Mouse (Mus musculus): Measurements from ENCODE around the gene Aldh5a1. TPM values are rescaled to one million over a fixed set of nuclear protein-coding genes. Genes with fewer than 3 reads are reported as not detected.
A peak's percentile ranks its signal among the peaks of the same experiment; 100 is the strongest.

Aldh5a1 gene
- polyA plus RNA-seq, 1 experiment from 2014 or later, result 9.0 TPM

- Histone ChIP-seq H3K36me3 (ENCODE audit: control insufficient read depth, insufficient read depth) (no peaks in the 10 kb centered on the region), H3K27ac (ENCODE audit: low read length) (no peak within 1 kb of the TSS), H3K27me3 (replicated peaks; ENCODE audit: control insufficient read depth, insufficient read depth, low read length) (no peaks in the 10 kb centered on the region), H3K4me3 (replicated peaks; ENCODE audit: low read length) (no peak within 1 kb of the TSS), H3K9ac (replicated peaks; ENCODE audit: low read depth, low read length) (no peak within 1 kb of the TSS; the same call in 1 of the 2 replicates), H3K4me1 (replicated peaks; ENCODE audit: control insufficient read depth, insufficient read depth, low read length) (peaks cover 7% of the 10 kb centered on the region), H3K9me3 (ENCODE audit: control insufficient read depth, low read length) (no peaks in the 10 kb centered on the region), H3K4me2 (ENCODE audit: low read length) (no peak within 1 kb of the TSS)
- WGBS, result 47% methylated on average over 17 of the region's 17 CpGs
- no peak for ATAC-seq
These were observed 5.2 kb upstream of the Aldh5a1 start, which contains the start of gene Gpld1 for GRCm38 (mm10) chr13:24942512-24943282. Gene Gpld1, plus strand, starts transcription at chr13:24943152.

DNA sequence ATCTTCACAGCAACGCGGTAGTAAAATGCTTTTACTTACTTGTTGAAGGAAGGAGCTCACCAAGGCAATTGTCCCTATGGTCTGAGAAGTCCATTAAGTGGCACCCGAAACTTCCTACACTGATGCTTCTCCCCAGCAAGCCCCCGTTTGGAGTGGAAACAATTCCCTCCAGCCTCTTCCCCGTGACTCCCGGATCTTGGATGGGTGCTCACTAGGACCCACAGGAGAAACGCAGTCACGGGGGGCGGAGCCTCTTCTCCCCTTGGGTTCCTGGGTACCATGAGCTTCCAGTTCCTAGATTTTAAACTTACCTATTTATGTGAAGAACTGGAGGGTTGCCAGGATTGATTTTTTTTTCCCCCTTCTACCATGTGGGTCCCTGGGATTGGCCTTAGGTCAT, 2.0 kb upstream of the Aldh5a1 start:
- no peaks in the 10 kb centered on the region for H3K36me3 ChIP-seq (ENCODE audit: control insufficient read depth, insufficient read depth)
- H3K9ac ChIP-seq (replicated peaks; ENCODE audit: low read depth, low read length), result no peak overlapping the region
- WGBS, result 86% methylated on average over 9 of the region's 9 CpGs

DNA sequence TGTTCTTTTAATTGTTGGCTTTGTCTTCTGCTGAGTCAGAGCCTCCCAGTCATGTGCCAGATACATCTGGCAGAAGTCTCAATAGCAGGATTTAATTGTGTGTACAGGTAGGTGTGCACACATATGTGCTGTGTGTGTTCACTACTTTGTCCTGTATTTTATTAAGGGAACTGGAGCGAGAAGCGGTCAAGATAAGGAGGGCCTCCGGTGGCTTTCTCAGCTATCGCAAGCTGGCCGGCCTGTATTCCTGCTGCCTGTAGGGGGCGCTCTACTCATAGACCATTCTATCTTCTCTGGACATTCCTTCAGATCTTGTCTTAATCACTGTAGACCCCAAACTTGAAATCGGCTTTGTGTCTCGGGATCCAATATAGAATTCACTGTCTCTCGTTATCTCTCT, 1.2 kb upstream of the Aldh5a1 start:
- Histone ChIP-seq H3K27ac (ENCODE audit: low read length) (no peak overlapping the region), H3K4me3 (replicated peaks; ENCODE audit: low read length) (no peak overlapping the region), H3K36me3 (ENCODE audit: control insufficient read depth, insufficient read depth) (no peaks in the 10 kb centered on the region), H3K27me3 (replicated peaks; ENCODE audit: control insufficient read depth, insufficient read depth, low read length) (no peaks in the 10 kb centered on the region), H3K9ac (replicated peaks; ENCODE audit: low read depth, low read length) (no peak overlapping the region), H3K9me3 (ENCODE audit: control insufficient read depth, low read length) (no peaks in the 10 kb centered on the region), H3K4me2 (ENCODE audit: low read length) (no peak overlapping the region), H3K4me1 (replicated peaks; ENCODE audit: control insufficient read depth, insufficient read depth, low read length) (peaks cover 13% of the 10 kb centered on the region)
- 38% methylated on average over 9 of the region's 9 CpGs for WGBS
- no peak for ATAC-seq

More for the DNA sequence above, 2.0 kb upstream of the Aldh5a1 start:
- no peak for ATAC-seq
- Histone ChIP-seq H3K9me3 (ENCODE audit: control insufficient read depth, low read length) (no peaks in the 10 kb centered on the region), H3K4me3 (replicated peaks; ENCODE audit: low read length) (no peak overlapping the region), H3K4me1 (replicated peaks; ENCODE audit: control insufficient read depth, insufficient read depth, low read length) (peaks cover 13% of the 10 kb centered on the region), H3K4me2 (ENCODE audit: low read length) (no peak overlapping the region), H3K27me3 (replicated peaks; ENCODE audit: control insufficient read depth, insufficient read depth, low read length) (no peaks in the 10 kb centered on the region), H3K27ac (ENCODE audit: low read length) (no peak overlapping the region)

DNA sequence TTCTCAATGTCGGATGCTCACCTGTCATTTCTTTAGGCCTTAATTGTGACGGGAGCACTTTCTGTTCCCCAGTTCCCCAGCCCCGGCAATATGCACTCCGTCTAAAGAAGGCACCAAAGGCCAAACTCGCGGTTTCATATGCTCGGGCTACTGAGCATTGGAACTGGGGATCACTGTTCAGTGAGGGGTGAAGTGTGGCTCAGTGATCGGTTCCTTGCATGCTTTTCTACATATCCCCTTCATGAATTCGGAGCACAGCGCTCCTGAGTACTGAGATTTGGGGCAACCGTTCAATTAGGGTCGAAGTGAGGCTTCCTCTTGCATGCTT, 342 bp upstream of the Aldh5a1 start:
- peak overlapping the region; percentile 86 for H3K9ac ChIP-seq (replicated peaks; ENCODE audit: low read depth, low read length)
- H3K4me3 ChIP-seq (replicated peaks; ENCODE audit: low read length), result peak overlapping the region; percentile 89
- peak overlapping the region; percentile 92 for H3K4me2 ChIP-seq (ENCODE audit: low read length)
- peak; percentile 21 for ATAC-seq
- peaks cover 13% of the 10 kb centered on the region for H3K4me1 ChIP-seq (replicated peaks; ENCODE audit: control insufficient read depth, insufficient read depth, low read length)
- 16% methylated on average over 12 of the region's 12 CpGs for WGBS
- H3K36me3 ChIP-seq (ENCODE audit: control insufficient read depth, insufficient read depth), result no peaks in the 10 kb centered on the region
- no peaks in the 10 kb centered on the region for H3K9me3 ChIP-seq (ENCODE audit: control insufficient read depth, low read length)
- no peaks in the 10 kb centered on the region for H3K27me3 ChIP-seq (replicated peaks; ENCODE audit: control insufficient read depth, insufficient read depth, low read length)
- H3K27ac ChIP-seq (ENCODE audit: low read length), result peak overlapping the region; percentile 24; the same call in 1 of the 2 replicates

DNA sequence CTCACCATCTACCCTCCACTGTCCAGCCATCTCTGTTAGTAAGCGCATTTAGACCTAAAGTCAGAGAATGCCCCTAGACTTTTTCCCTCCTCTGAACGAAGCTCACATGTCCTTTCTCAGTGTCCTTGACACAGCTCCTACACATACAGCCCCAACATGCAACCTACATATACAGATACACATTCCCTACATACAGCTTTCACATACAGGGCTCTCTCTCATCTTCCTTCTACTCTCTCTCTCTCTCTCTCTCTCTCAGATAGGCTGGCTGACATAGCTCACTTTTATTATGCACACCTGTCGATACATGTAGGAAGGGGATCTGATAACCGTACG, 721 bp downstream of the Aldh5a1 start:
- Histone ChIP-seq H3K4me3 (replicated peaks; ENCODE audit: low read length) (peak overlapping the region; percentile 89), H3K27ac (ENCODE audit: low read length) (no peak overlapping the region), H3K9me3 (ENCODE audit: control insufficient read depth, low read length) (no peaks in the 10 kb centered on the region), H3K4me2 (ENCODE audit: low read length) (peak overlapping the region; percentile 92), H3K9ac (replicated peaks; ENCODE audit: low read depth, low read length) (peak overlapping the region; percentile 86), H3K27me3 (replicated peaks; ENCODE audit: control insufficient read depth, insufficient read depth, low read length) (no peaks in the 10 kb centered on the region), H3K36me3 (ENCODE audit: control insufficient read depth, insufficient read depth) (no peaks in the 10 kb centered on the region), H3K4me1 (replicated peaks; ENCODE audit: control insufficient read depth, insufficient read depth, low read length) (peaks cover 11% of the 10 kb centered on the region)
- ATAC-seq, result peak; percentile 29
- WGBS, result 35% methylated on average over 5 of the region's 5 CpGs

DNA sequence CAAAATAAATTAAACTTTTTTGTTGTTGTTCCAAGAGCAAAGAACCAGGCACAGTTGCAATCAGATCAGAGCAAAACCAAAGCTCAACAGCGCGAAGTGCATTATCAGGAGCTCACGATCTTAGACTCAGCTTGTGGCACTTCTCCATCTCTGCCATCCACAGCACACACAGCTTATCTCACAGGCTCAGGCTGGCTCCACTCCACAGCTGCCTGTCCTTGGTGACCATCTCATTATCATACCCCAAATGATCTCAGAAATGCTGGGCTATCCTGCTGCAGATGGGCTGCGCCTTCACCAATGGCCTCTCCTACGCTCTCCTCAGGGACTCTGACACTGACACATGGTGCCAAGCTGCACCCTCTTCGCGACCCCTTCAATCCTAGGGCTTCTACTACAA, 4.3 kb downstream of the Aldh5a1 start:
- Histone ChIP-seq H3K27me3 (replicated peaks; ENCODE audit: control insufficient read depth, insufficient read depth, low read length) (no peaks in the 10 kb centered on the region), H3K9me3 (ENCODE audit: control insufficient read depth, low read length) (no peaks in the 10 kb centered on the region), H3K4me3 (replicated peaks; ENCODE audit: low read length) (no peak overlapping the region), H3K4me1 (replicated peaks; ENCODE audit: control insufficient read depth, insufficient read depth, low read length) (peaks cover 11% of the 10 kb centered on the region), H3K36me3 (ENCODE audit: control insufficient read depth, insufficient read depth) (no peaks in the 10 kb centered on the region), H3K9ac (replicated peaks; ENCODE audit: low read depth, low read length) (no peak overlapping the region), H3K27ac (ENCODE audit: low read length) (no peak overlapping the region), H3K4me2 (ENCODE audit: low read length) (no peak overlapping the region)
- 96% methylated on average over 7 of the region's 7 CpGs for WGBS
- no peak for ATAC-seq

- no peak overlapping the region for H3K27ac ChIP-seq (ENCODE audit: low read length)
- no peak overlapping the region for H3K9ac ChIP-seq (replicated peaks; ENCODE audit: low read depth, low read length)
- ATAC-seq, result no peak
- H3K4me3 ChIP-seq (replicated peaks; ENCODE audit: low read length), result no peak overlapping the region
- H3K36me3 ChIP-seq (ENCODE audit: control insufficient read depth, insufficient read depth), result 0 out of 2 replicates have a peak, but pooled peaks cover 2% of the 10 kb centered on the region
- H3K4me2 ChIP-seq (ENCODE audit: low read length), result no peak overlapping the region
- no peaks in the 10 kb centered on the region for H3K9me3 ChIP-seq (ENCODE audit: control insufficient read depth, low read length)
- no peaks in the 10 kb centered on the region for H3K4me1 ChIP-seq (replicated peaks; ENCODE audit: control insufficient read depth, insufficient read depth, low read length)
- H3K27me3 ChIP-seq (replicated peaks; ENCODE audit: control insufficient read depth, insufficient read depth, low read length), result no peaks in the 10 kb centered on the region
These were observed 6.9 kb downstream of the Aldh5a1 start for GRCm38 (mm10) chr13:24930591-24930990.

GRCm38 (mm10) chr13:24923991-24924390, 13.5 kb downstream of the Aldh5a1 start:
- Histone ChIP-seq H3K4me3 (replicated peaks; ENCODE audit: low read length) (no peak overlapping the region), H3K36me3 (ENCODE audit: control insufficient read depth, insufficient read depth) (peaks cover 6% of the 10 kb centered on the region), H3K9me3 (ENCODE audit: control insufficient read depth, low read length) (no peaks in the 10 kb centered on the region), H3K9ac (replicated peaks; ENCODE audit: low read depth, low read length) (no peak overlapping the region), H3K4me2 (ENCODE audit: low read length) (no peak overlapping the region), H3K4me1 (replicated peaks; ENCODE audit: control insufficient read depth, insufficient read depth, low read length) (no peaks in the 10 kb centered on the region), H3K27me3 (replicated peaks; ENCODE audit: control insufficient read depth, insufficient read depth, low read length) (no peaks in the 10 kb centered on the region), H3K27ac (ENCODE audit: low read length) (no peak overlapping the region)
- ATAC-seq, result no peak
- 93% methylated on average over 5 of the region's 5 CpGs for WGBS

GRCm38 (mm10) chr13:24921281-24921680, 16.2 kb downstream of the Aldh5a1 start:
- H3K4me1 ChIP-seq (replicated peaks; ENCODE audit: control insufficient read depth, insufficient read depth, low read length), result no peaks in the 10 kb centered on the region
- H3K4me3 ChIP-seq (replicated peaks; ENCODE audit: low read length), result no peak overlapping the region
- H3K4me2 ChIP-seq (ENCODE audit: low read length), result no peak overlapping the region
- ATAC-seq, result no peak
- H3K36me3 ChIP-seq (ENCODE audit: control insufficient read depth, insufficient read depth), result peaks cover 6% of the 10 kb centered on the region
- H3K9me3 ChIP-seq (ENCODE audit: control insufficient read depth, low read length), result no peaks in the 10 kb centered on the region
- H3K27ac ChIP-seq (ENCODE audit: low read length), result no peak overlapping the region
- no peaks in the 10 kb centered on the region for H3K27me3 ChIP-seq (replicated peaks; ENCODE audit: control insufficient read depth, insufficient read depth, low read length)
- 93% methylated on average over 6 of the region's 6 CpGs for WGBS
- no peak overlapping the region for H3K9ac ChIP-seq (replicated peaks; ENCODE audit: low read depth, low read length)
